Mouse (Mus musculus) lung, postnatal 4 days (tissue): ENCODE measurements at regions not wholly inside any gene's neighbourhood (a gene's known extent, or its start where the extent isn't known, plus 50 kb on each side); places are given as distances from the start of the nearest gene placed in this dataset.

ENCODE experiments used
- DNase-seq, 2 experiments: peaks; one replicate each; pipeline ENCODE4 v3.0.0; 2021

GRCm38 (mm10) chr9:101551256-101551655, 299.7 kb upstream of the Ppp2r3a start:
- no peak for DNase-seq

- DNase-seq: no peak
Measured at GRCm38 (mm10) chr9:101546213-101546832, 294.7 kb upstream of the Ppp2r3a start.

- no peak for DNase-seq
Measured at GRCm38 (mm10) chr9:101518137-101518536, 266.5 kb upstream of the Ppp2r3a start.

- no peak for DNase-seq
Measured at GRCm38 (mm10) chr9:101510807-101511206, 259.2 kb upstream of the Ppp2r3a start.

GRCm38 (mm10) chr9:101509196-101509595, 257.6 kb upstream of the Ppp2r3a start:
- DNase-seq: no peak

- no peak for DNase-seq
Measured at GRCm38 (mm10) chr9:101507023-101507690, 255.6 kb upstream of the Ppp2r3a start.

- DNase-seq: no peak
Measured at GRCm38 (mm10) chr9:101501706-101502465, 250.3 kb upstream of the Ppp2r3a start.

- DNase-seq: no peak
Measured at GRCm38 (mm10) chr9:101501036-101501435, 249.4 kb upstream of the Ppp2r3a start.

- no peak for DNase-seq
Measured at GRCm38 (mm10) chr9:101498721-101499120, 247.1 kb upstream of the Ppp2r3a start.

- DNase-seq: no peak
Measured at GRCm38 (mm10) chr9:101495768-101496167, 244.2 kb upstream of the Ppp2r3a start.

GRCm38 (mm10) chr9:101489013-101489412, 237.4 kb upstream of the Ppp2r3a start:
- no peak for DNase-seq

GRCm38 (mm10) chr9:101476223-101476622, 224.6 kb upstream of the Ppp2r3a start:
- no peak for DNase-seq

GRCm38 (mm10) chr9:101473074-101473461, 221.5 kb upstream of the Ppp2r3a start:
- no peak for DNase-seq

- DNase-seq: no peak
Measured at GRCm38 (mm10) chr9:101472101-101473073, 220.8 kb upstream of the Ppp2r3a start.

- no peak for DNase-seq
Measured at GRCm38 (mm10) chr9:101471665-101472064, 220.1 kb upstream of the Ppp2r3a start.

GRCm38 (mm10) chr9:101469756-101470155, 218.2 kb upstream of the Ppp2r3a start:
- DNase-seq: no peak

- peak in 1 of 2 experiments; percentile 24 for DNase-seq
Measured at GRCm38 (mm10) chr9:101464727-101465427, 213.3 kb upstream of the Ppp2r3a start.

GRCm38 (mm10) chr9:101458947-101459627, 207.5 kb upstream of the Ppp2r3a start:
- DNase-seq: no peak

GRCm38 (mm10) chr9:101458306-101458946, 206.8 kb upstream of the Ppp2r3a start:
- DNase-seq: no peak

GRCm38 (mm10) chr9:101446316-101446715, 194.7 kb upstream of the Ppp2r3a start:
- DNase-seq: no peak

- DNase-seq: peak; percentile 23 to 37
Measured at GRCm38 (mm10) chr9:101445764-101446163, 194.2 kb upstream of the Ppp2r3a start.
